Mouse (Mus musculus): Measurements from ENCODE around the gene E330009J07Rik.

GRCm38 (mm10) chr6:40443281-40443928, 7.5 kb upstream of the E330009J07Rik start:
- TF ChIP-seq CTCF (IDR thresholded peaks at IDR 0.05; ENCODE audit: extremely low read depth, insufficient read depth, low read length) (no peak), POLR2A (IDR thresholded peaks at IDR 0.05; ENCODE audit: extremely low read depth, insufficient read depth, low read length) (no peak)

All from cortical plate, adult 2 months (tissue).